Mouse (Mus musculus): ENCODE measurements around the gene Gtf2ird2. TPM values are rescaled to one million over a fixed set of nuclear protein-coding genes. Genes with fewer than 3 reads are reported as not detected.

Gtf2ird2 gene
- polyA plus RNA-seq, 1 experiment from 2014 or later: 8.4 TPM

Other genes starting within 250 kb of the Gtf2ird2 start
- 8.5 and 9.4 TPM in 2 replicates for gene Castor2, start 84.3 kb upstream of the Gtf2ird2 start, polyA plus RNA-seq (2015; fragmentation: Nextera tagmentation; extraction: Ambion mirVana)
- gene Rcc1l, start 7.2 kb upstream of the Gtf2ird2 start, polyA plus RNA-seq (2015; fragmentation: Nextera tagmentation; extraction: Ambion mirVana): 27.4 and 30.3 TPM in 2 replicates
- 12.3 and 13.1 TPM in 2 replicates for gene Ncf1, start 45.6 kb downstream of the Gtf2ird2 start, polyA plus RNA-seq (2015; fragmentation: Nextera tagmentation; extraction: Ambion mirVana)
- 164 and 170 TPM in 2 replicates for gene Gtf2i, start 130.7 kb downstream of the Gtf2ird2 start, polyA plus RNA-seq (2015; fragmentation: Nextera tagmentation; extraction: Ambion mirVana)

All from limb, embryonic 15.5 days (tissue).